15 mouse cellular contexts compared by ENCODE assay signal in genomic region chr6:23125831-23126230, GRCm38 (mm10). TPM values are rescaled to one million over a fixed set of nuclear protein-coding genes. Genes with fewer than 3 reads are reported as not detected.
"Had no signal": no experiment of that assay in that cellular context is flagged by ENCODE, and none has a peak within 500 bp of the region (broad histone marks: within the 10 kb centered on the region; RNA-seq: fewer than 3 reads in every experiment).

No protein-coding gene starts in this region.

- H3K36me3 ChIP-seq: limb, embryonic 15.5 days; midbrain, embryonic 12.5 days; neural tube, embryonic 13.5 days had no signal

- DNase-seq: layer of hippocampus, adult 9-11 months; layer of hippocampus, postnatal 36 days; lung, adult 18-20 months; retina, postnatal 1 day; right cerebral cortex, postnatal 4 days; spleen, adult 18-20 months; thymus, adult 18-20 months; thymus, postnatal 14 days had no signal

- H3K4me1 ChIP-seq: midbrain, embryonic 12.5 days; neural tube, embryonic 13.5 days had no signal

- H3K4me3 ChIP-seq: limb, embryonic 15.5 days; midbrain, embryonic 12.5 days; neural tube, embryonic 13.5 days had no signal

- H3K27ac ChIP-seq: hindbrain, embryonic 14.5 days; limb, embryonic 15.5 days; midbrain, embryonic 12.5 days; neural tube, embryonic 13.5 days had no signal

- ATAC-seq: intestine, postnatal 0 days; midbrain, embryonic 16.5 days had no signal

- H3K9ac ChIP-seq: hindbrain, embryonic 14.5 days; limb, embryonic 15.5 days; midbrain, embryonic 12.5 days; neural tube, embryonic 13.5 days had no signal

- H3K27me3 ChIP-seq: limb, embryonic 15.5 days; neural tube, embryonic 13.5 days had no signal

- H3K9me3 ChIP-seq: limb, embryonic 15.5 days; midbrain, embryonic 12.5 days; neural tube, embryonic 13.5 days had no signal

- H3K4me2 ChIP-seq: hindbrain, embryonic 14.5 days; limb, embryonic 15.5 days; midbrain, embryonic 12.5 days; neural tube, embryonic 13.5 days had no signal

RNA-seq across cellular contexts. Expression of gene Aass, which starts 7.0 kb away (rescaled TPM):
- total RNA-seq: megakaryocyte-erythroid progenitor cell, adult 5-6 weeks had no signal
